Mouse (Mus musculus): ENCODE measurements around the gene Grhl3.

Grhl3 gene

DNA sequence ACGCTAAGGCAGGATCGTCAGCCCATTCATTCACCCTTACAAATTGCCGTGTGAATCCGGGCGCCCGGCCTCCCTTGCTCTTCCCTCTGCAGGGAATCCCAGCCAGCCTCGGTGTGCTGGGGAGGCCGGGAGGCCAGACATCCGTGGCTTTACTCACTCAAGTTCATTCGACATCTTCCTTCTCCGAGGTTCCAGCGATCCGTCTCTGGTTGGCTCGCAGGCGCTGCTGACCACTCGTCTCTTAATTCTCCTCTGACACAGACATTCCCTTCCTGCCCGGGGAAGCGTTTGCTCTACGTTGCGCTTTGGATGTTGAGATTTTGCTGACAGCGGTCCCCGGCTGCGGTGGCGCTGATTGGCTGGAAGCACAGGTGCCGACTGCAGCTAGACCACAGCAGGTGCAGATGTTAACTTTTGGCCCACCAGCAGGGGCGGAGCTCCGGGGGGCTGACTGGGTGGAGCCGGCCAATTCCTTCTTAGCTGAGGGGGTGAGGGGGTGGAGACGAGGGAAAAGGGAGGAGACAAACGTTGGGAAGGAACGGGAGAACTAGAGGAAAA is at the start of gene Grhl3:
Gene Grhl3, minus strand, starts transcription at position 380 of the 558 bp plus-strand sequence.
- no peak for TF ChIP-seq GATA4 (IDR thresholded peaks at IDR 0.05; ENCODE audit: insufficient replicate concordance, low read length)

DNA sequence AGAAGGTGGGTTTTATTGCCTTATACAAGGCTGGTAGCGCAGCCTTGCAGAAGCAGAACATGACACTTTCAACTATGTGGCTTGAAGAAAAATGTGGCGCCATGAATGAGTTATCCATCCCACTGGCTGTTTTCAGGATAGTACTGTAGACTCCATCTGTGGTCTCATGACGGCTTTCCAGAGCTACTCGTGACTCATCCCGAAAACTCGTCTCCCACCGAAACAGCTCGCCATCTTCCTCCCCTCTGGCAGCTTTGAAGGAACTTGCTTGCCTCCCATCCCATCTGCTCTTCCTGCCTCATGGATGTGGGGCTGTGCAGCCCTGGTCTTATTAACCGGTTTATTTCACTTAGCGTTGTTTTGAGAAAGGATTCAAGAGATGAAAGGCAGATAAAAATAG is 48.9 kb upstream of the Grhl3 start:
- TF ChIP-seq GATA4 (IDR thresholded peaks at IDR 0.05; ENCODE audit: insufficient replicate concordance, low read length) = no peak

DNA sequence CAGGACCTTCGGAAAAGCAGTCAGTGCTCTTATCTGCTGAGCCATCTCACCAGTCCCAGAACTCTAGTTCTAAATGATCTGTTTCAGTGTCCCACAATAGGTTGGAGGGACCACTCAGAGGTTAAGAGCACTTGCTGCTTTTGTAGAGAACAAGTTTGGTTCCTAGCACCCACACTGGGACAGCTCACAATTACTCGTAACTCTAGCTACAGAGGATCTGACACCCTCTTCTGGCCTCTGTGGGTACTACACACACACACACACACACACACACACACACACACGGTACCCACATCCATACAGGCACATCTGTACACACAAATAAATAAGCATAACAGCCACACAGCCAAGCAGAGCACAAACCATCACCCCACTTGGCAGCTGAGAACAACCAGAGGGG is 47.0 kb upstream of the Grhl3 start:
- no peak for TF ChIP-seq GATA4 (IDR thresholded peaks at IDR 0.05; ENCODE audit: insufficient replicate concordance, low read length)

DNA sequence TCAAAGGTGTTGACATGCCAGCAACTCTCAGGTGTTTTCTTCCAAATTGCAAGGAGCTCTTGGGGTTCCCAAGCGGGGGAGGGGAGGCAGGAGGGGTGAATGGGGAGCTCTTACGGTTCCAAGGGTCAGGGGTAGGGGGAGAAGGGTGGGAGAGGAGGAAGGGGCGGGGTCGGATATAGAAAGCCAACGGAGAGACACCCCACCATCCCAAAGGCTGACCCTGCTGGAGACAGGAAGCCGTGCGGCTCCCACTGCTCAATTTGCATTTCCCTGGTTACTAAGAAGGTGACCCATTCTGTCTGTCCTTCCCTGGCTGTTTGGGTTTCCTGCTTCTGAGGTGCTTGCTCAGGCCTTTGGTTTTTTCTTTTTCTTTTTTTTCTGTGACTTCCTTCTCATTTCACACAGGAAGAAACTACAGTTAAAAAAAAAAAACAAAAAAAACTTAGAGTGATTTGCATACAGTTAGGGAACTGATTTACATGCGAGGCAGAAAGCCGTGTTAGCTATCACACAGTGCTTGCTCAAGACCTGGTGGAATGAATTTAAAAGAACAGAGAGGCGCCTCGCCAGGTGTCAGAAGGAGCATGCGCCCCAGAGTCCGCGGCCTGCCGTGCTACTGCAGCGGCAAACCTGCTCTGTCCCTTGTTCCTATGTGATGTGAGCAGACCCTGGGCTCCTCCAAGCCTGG is 44.5 kb upstream of the Grhl3 start:
- TF ChIP-seq GATA4 (IDR thresholded peaks at IDR 0.05; ENCODE audit: insufficient replicate concordance, low read length) = no peak

DNA sequence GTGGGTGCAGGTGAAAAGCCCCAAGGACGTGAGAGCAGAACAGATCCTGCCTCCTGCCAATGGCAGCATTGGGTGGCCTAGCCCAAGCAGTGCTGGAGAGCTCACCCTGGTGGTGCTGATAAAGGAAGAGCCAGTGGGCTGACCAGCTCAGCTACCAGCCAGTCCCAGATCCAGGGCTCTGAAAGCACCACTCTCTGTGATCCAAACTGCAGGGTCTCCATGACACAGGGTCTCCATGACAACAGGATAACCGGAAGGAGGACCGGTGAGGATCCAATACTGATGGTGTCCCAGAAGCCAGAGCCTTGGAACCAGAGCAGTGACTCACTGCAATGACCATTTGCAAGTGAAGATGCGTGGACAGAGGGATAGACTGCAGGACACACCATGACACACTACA is 43.6 kb upstream of the Grhl3 start:
- TF ChIP-seq GATA4 (IDR thresholded peaks at IDR 0.05; ENCODE audit: insufficient replicate concordance, low read length) = no peak

DNA sequence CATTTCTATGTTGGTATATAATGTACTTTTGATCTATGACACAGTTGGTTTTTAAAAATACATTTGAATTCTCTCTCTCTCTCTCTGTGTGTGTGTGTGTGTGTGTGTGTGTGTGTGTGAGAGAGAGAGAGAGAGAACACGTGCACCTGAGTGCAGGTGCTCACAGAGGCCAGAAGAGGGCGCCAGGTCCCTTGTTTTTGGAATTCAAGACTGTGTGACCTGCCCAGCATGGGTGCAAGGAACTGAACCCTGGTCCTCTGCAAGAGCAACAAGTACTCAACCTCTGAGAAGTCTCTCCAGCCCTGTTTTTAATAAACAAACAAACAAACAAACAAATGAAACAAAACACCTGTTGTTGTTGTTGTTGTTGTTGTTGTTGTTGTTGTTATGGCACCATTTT is 36.6 kb upstream of the Grhl3 start:
- no peak for TF ChIP-seq GATA4 (IDR thresholded peaks at IDR 0.05; ENCODE audit: insufficient replicate concordance, low read length)

DNA sequence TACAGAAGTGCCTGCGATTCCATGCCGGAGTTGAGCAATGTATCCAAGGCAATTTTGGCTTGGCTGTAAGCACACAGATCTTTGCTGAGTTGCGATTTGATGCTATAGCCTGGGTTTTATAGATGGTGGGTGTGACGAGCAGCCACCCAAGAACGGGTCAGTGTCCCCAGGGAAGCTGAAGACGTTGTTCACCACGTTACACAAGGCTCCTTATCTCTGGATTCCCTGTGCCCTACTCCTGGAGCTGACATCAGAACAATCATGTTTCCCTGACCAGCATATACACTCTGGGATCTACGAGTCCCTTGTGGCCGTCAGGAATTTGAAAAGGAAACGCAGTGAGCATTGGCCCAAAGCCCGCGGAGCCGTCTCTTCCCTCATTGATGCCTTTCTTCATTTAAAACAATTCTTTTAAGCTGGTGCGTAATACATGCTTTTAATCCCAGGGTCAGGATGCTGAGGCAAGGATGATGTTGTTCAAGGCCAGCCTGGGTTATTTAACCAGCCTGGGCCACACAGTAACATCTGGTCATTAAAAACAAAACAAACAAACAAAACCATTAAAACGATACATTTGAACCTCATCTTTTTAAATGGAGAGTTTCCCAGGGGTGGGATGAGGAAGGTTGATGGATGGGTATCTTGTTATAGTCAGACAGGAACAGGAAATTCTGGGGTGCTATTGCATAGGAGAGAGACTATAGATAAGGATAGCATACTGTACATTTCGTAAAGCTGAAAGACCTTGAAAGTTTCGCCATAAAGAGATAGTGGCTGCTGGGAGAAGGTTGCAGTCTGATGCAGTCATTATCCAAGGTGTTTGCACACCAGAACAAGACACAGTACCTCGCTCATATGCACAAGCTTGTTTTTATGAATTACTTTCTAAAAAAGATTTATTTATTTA is 34.8 kb upstream of the Grhl3 start:
- TF ChIP-seq GATA4 (IDR thresholded peaks at IDR 0.05; ENCODE audit: insufficient replicate concordance, low read length) = no peak

DNA sequence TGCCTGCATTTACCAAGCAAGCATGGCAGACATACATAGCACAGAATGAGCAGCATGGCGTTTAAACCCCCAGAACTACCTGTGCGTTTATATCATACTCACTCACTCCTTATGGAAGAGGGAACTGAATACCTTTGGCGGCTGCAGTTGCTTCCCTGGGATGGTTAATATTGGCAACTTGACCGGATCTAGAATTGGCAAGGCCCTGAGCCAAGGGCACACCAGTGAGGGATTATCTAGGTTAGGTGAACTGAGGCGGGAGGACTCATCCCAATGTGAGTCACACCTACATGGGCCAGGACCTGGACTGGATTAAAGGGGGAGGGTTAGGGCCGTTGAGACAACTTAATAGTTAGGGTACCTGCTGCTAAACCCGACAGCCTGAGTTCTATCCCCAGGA is 32.8 kb upstream of the Grhl3 start:
- no peak for TF ChIP-seq GATA4 (IDR thresholded peaks at IDR 0.05; ENCODE audit: insufficient replicate concordance, low read length)

DNA sequence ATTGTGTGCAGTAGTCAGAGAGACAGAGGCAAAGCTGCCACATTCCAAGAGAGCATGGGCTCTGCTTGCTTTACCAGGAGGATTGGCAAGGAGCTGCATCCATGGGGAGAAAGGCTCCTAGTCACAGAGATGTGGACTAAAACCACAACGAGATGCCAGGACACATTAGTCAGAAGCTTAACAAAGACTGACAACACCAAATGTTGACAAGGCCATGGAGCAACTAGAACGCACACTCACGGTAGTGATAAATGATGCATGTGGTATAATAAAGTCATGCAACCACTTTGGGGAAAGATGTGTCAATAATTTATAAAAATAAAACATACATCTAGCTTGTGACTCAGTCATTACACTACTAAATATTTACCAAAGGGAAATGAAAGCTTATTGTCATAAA is 28.1 kb upstream of the Grhl3 start:
- no peak for TF ChIP-seq GATA4 (IDR thresholded peaks at IDR 0.05; ENCODE audit: insufficient replicate concordance, low read length)

DNA sequence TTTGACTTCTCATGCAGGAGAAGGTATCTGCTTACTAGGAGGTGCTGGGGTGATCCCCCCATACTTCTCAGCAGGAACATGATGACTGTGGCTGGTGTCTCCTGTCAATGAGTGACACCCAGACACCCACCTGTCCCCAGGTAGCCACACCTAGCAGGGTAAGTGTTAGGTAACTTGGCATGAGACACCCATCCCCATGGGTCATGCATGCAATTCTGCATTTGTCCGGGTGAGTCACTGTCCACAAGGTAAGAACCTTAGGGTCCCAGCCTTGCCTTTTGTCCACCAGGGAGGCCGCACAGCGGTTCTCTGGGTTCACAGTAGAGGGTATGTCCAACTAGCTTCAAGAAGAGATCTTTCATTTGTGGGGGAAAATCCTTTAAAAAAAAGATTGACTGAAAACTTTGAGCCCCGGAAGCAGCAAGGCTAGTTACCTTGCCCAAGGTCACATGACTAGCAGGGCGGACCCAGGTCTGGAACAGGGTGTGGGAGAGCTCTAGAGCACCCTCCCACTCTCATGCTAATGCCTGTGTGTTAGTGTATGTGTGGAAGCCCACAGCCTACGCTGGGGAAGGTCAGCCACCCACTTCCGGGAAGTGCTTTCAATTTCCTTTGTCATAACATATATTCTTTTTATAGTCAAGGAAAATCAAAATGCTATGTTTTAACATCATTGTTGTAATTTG is 26.2 kb upstream of the Grhl3 start:
- no peak for TF ChIP-seq GATA4 (IDR thresholded peaks at IDR 0.05; ENCODE audit: insufficient replicate concordance, low read length)

DNA sequence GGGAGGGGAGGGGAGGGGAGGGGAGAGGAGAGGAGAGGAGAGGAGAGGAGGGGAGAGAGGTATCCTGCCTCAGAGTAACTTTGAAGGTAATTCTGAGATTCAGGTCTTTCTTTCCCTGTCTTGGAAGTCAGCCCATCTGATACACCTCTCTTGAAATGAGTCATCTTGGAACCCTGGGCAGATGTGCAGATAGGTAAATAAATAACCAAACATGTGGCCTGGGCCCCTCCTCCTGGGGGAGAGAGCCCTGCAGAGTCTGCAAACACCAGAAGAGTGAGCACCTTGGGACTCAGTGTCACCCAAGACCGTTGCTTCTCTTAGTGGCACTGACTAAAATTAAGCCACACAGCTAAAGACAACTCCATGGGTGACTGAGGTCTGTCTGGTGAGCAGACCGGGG is 25.6 kb upstream of the Grhl3 start:
- TF ChIP-seq GATA4 (IDR thresholded peaks at IDR 0.05; ENCODE audit: insufficient replicate concordance, low read length) = peak; percentile 76; the same call in 1 of the 2 replicates

DNA sequence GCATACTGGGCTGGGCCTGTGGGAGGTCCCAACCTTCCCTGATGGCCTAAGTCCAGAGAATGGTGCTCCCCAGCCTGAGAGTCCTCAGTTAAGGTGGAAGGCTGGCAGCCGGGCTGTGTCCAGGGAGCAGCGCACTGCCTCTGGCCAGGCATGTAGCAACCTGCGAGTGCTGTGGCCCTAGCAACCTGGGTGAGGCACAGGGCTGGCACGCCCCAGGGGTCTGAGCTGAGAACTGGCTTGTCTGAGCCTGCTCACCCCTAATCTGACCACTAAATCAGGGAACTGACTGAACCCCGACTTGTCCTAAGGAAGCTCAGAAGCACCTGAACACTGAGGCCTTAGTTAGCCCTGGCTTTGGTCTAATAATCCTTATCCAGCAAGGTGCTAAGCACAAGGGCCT is 24.1 kb upstream of the Grhl3 start:
- no peak for TF ChIP-seq GATA4 (IDR thresholded peaks at IDR 0.05; ENCODE audit: insufficient replicate concordance, low read length)

DNA sequence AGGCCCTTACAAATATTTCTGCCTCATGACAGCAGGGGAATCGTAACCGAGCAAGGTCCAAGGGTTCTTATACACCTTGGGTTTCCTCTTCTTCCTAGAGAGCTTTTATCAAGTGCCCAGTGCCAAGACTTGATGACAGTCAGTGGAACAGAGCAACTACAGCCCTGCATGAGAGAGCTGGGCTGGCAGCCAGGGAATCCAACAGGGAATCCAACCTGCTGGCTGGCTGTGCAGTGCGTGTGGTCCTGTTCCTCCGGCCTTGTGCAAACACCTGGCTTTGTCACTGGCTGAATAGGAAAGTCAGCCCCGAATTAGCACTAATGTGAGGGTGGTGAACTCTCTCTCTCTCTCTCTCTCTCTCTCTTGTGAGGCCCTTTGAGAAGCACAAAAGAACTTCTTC is 22.5 kb upstream of the Grhl3 start:
- no peak for TF ChIP-seq GATA4 (IDR thresholded peaks at IDR 0.05; ENCODE audit: insufficient replicate concordance, low read length)

DNA sequence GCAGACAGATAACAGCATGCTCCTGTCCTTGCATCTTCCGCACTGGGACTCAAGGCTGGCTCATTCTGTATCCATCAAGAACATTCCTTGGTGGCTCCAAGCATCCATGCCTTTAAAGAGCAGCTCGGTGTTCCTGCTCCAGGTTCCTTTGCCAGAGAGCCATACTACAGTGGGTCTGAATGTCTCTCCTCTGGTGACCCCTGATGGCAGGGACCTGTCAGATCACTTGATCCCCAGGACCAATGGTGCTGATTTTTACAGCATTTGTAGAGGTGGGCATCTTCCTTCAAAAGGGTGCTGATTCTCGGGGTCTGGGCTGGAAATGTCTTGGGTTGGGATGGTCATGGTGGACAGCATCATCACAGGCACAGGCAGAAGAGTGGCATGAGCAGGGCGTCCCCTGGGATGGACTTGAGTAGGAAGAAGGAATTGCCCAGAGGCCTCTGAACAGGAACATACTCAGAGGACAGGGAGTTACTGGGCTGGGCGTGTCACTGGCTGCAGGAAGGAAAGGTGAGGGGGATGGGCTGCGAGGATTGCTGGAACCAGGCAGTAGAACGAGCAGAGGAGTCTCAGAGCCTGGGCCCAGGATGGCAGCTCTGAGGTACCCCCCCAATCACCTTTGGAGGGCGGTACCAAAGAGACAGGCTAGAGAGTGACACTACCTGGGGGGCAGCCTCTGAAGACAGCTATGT is 18.3 kb upstream of the Grhl3 start:
- no peak for TF ChIP-seq GATA4 (IDR thresholded peaks at IDR 0.05; ENCODE audit: insufficient replicate concordance, low read length)

DNA sequence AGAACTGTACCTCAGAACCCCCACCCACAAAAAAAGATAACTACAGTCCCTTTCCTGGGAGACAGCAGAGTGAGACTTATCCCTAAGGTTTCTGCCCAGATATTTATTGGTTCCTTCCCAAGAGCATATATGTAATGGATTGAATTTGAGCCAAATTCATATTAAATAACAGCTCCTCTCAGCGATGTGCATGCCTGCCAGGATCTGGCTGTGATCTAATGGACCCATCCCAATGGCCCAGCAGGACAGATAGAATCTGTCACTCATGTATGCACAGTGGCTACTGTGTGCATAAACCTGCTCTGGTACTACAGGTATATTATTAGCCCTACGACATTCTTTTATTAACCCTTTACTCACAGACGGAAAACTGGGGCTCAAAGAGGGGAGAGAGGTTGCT is 17.7 kb upstream of the Grhl3 start:
- no peak for TF ChIP-seq GATA4 (IDR thresholded peaks at IDR 0.05; ENCODE audit: insufficient replicate concordance, low read length)
